Mouse (Mus musculus) CH12.LX (cell line): ENCODE results near the gene Fkbp3. TPM values are rescaled to one million over a fixed set of nuclear protein-coding genes. Genes with fewer than 3 reads are reported as not detected.

Experiments
- DNase-seq: peaks from one replicate; pipeline ENCODE4 v3.0.0-alpha.2; 2013; ENCODE audit errors: extremely low read depth
- H3K27ac ChIP-seq: 2 replicates; pipeline ENCODE4 v1.5.1; 2012; ENCODE audit warnings: low read depth, mild to moderate bottlenecking, control low read depth, moderate library complexity; ENCODE audit not compliant: insufficient read depth
- H3K27me3 ChIP-seq: replicated peaks from 2 replicates; pipeline ENCODE3; 2012; ENCODE audit warnings: inconsistent platforms
- H3K36me3 ChIP-seq, 2 experiments: replicated peaks in 1 of 2; 2 replicates each; pipeline versions ENCODE3 to v1.6.1; 2012; ENCODE audit warnings: inconsistent platforms in 1 of 2, low read length in 1 of 2, mild to moderate bottlenecking in 1 of 2, mixed read lengths in 1 of 2, moderate library complexity in 1 of 2; ENCODE audit not compliant: control insufficient read depth in 1 of 2, insufficient read depth in 1 of 2
- H3K4me1 ChIP-seq, 2 experiments: 2 replicates each; pipeline ENCODE4 v1.6.1; 2012; ENCODE audit warnings: inconsistent platforms in 1 of 2, moderate library complexity in 1 of 2; ENCODE audit not compliant: insufficient read depth in 2 of 2, control insufficient read depth in 1 of 2
- H3K4me2 ChIP-seq: 2 replicates; pipeline ENCODE4 v1.6.1; 2012; ENCODE audit warnings: low read depth, mild to moderate bottlenecking, control low read depth; ENCODE audit not compliant: poor library complexity, insufficient read depth, severe bottlenecking
- H3K4me3 ChIP-seq, 3 experiments: fragments of 150-350 bp in 1 of 3; sonication (generic) in 1 of 3; replicated peaks in 1 of 3; 2 replicates each; pipeline versions ENCODE3 to v1.5.1; 2011 to 2012; ENCODE audit warnings: low read depth in 2 of 3, low read length in 2 of 3, mild to moderate bottlenecking in 2 of 3, moderate library complexity in 2 of 3, control low read depth in 1 of 3, improper control_type of control experiment in 1 of 3, inconsistent platforms in 1 of 3, mixed read lengths in 1 of 3; ENCODE audit not compliant: poor library complexity in 1 of 3
- H3K79me2 ChIP-seq: replicated peaks from 2 replicates; pipeline ENCODE4 v1.6.1; 2012; ENCODE audit warnings: mild to moderate bottlenecking, moderate library complexity; ENCODE audit not compliant: control insufficient read depth, poor library complexity, insufficient read depth, severe bottlenecking; ENCODE audit errors: extremely low read depth
- H3K9ac ChIP-seq: 2 replicates; pipeline ENCODE4 v1.6.1; 2012; ENCODE audit warnings: low read depth, mild to moderate bottlenecking, control low read depth, moderate library complexity; ENCODE audit not compliant: insufficient read depth
- H3K9me3 ChIP-seq: replicated peaks from 2 replicates; pipeline ENCODE3; 2012; ENCODE audit warnings: low read length, inconsistent platforms, mixed read lengths
- CHD1 ChIP-seq: IDR thresholded peaks from 2 replicates; pipeline ENCODE4 v1.6.1; 2012; ENCODE audit warnings: low read depth, low read length, improper control_type of control experiment, inconsistent platforms
- CHD2 ChIP-seq: IDR thresholded peaks from 2 replicates; pipeline ENCODE4 v1.6.1; 2011; ENCODE audit warnings: low read length, improper control_type of control experiment
- CTCF ChIP-seq, 2 experiments: IDR thresholded peaks in 1 of 2; conservative IDR thresholded peaks in 1 of 2; 2 replicates each; pipeline ENCODE4 v1.5.1; 2011 to 2012; ENCODE audit warnings: low read depth in 2 of 2, low read length in 2 of 2, improper control_type of control experiment in 1 of 2, inconsistent platforms in 1 of 2, mild to moderate bottlenecking in 1 of 2, moderate library complexity in 1 of 2
- E2F4 ChIP-seq: IDR thresholded peaks from 2 replicates; pipeline ENCODE4 v1.6.1; 2011; ENCODE audit warnings: low read depth, low read length, improper control_type of control experiment; ENCODE audit not compliant: insufficient replicate concordance
- EP300 ChIP-seq: IDR thresholded peaks from 2 replicates; pipeline ENCODE4 v1.6.1; 2011; ENCODE audit warnings: low read length, improper control_type of control experiment
- GABPA ChIP-seq: IDR thresholded peaks from 2 replicates; pipeline ENCODE4 v1.6.1; 2012; ENCODE audit warnings: low read depth, low read length, improper control_type of control experiment, inconsistent platforms; ENCODE audit not compliant: insufficient replicate concordance
- IRF4 ChIP-seq: IDR thresholded peaks from 2 replicates; pipeline ENCODE4 v1.6.1; 2014; ENCODE audit warnings: low read depth, mild to moderate bottlenecking, inconsistent platforms, low read length, improper control_type of control experiment
- JUN ChIP-seq: IDR thresholded peaks from 2 replicates; pipeline ENCODE4 v1.6.1; 2011; ENCODE audit warnings: low read depth, mild to moderate bottlenecking, low read length, improper control_type of control experiment, moderate library complexity; ENCODE audit not compliant: insufficient read depth
- JUND ChIP-seq: conservative IDR thresholded peaks from 2 replicates; pipeline ENCODE4 v1.6.1; 2011; ENCODE audit warnings: low read depth, low read length, improper control_type of control experiment
- KAT2A ChIP-seq: IDR thresholded peaks from 2 replicates; pipeline ENCODE4 v1.6.1; 2012; ENCODE audit warnings: low read length, improper control_type of control experiment, inconsistent platforms; ENCODE audit not compliant: insufficient replicate concordance
- MAFK ChIP-seq: IDR thresholded peaks from 2 replicates; pipeline ENCODE4 v1.6.1; 2011; ENCODE audit warnings: low read length, improper control_type of control experiment; ENCODE audit not compliant: insufficient replicate concordance
- MAZ ChIP-seq: IDR thresholded peaks from 2 replicates; pipeline ENCODE4 v1.6.1; 2012; ENCODE audit warnings: low read depth, mild to moderate bottlenecking, inconsistent platforms, low read length, improper control_type of control experiment, moderate library complexity
- MXI1 ChIP-seq: IDR thresholded peaks from 2 replicates; pipeline ENCODE4 v1.6.1; 2011; ENCODE audit warnings: mild to moderate bottlenecking, low read depth, low read length, improper control_type of control experiment
- MYC ChIP-seq: IDR thresholded peaks from 2 replicates; pipeline ENCODE4 v1.6.1; 2011; ENCODE audit warnings: low read depth, mild to moderate bottlenecking, improper control_type of control experiment, low read length
- RAD21 ChIP-seq: IDR thresholded peaks from 2 replicates; pipeline ENCODE4 v1.6.1; 2011; ENCODE audit warnings: low read depth, mild to moderate bottlenecking, low read length, improper control_type of control experiment, moderate library complexity
- RCOR1 ChIP-seq: conservative IDR thresholded peaks from 2 replicates; pipeline ENCODE4 v1.6.1; 2012; ENCODE audit warnings: low read depth, mild to moderate bottlenecking, inconsistent platforms, low read length, improper control_type of control experiment
- SIN3A ChIP-seq: IDR thresholded peaks from 2 replicates; pipeline ENCODE4 v1.6.1; 2012; ENCODE audit warnings: low read length, improper control_type of control experiment, inconsistent platforms
- TBP ChIP-seq: conservative IDR thresholded peaks from 2 replicates; pipeline ENCODE4 v1.6.1; 2011; ENCODE audit warnings: low read depth, low read length, improper control_type of control experiment
- TCF12 ChIP-seq: IDR thresholded peaks from 2 replicates; pipeline ENCODE4 v1.6.1; 2014; ENCODE audit warnings: low read depth, mild to moderate bottlenecking, inconsistent platforms, low read length, improper control_type of control experiment
- UBTF ChIP-seq: IDR thresholded peaks from 2 replicates; pipeline ENCODE4 v1.6.1; 2012; ENCODE audit warnings: low read depth, mild to moderate bottlenecking, inconsistent platforms, low read length, improper control_type of control experiment, moderate library complexity
- USF2 ChIP-seq: conservative IDR thresholded peaks from 2 replicates; pipeline ENCODE4 v1.6.1; 2011; ENCODE audit warnings: low read depth, low read length, improper control_type of control experiment
- ZKSCAN1 ChIP-seq: IDR thresholded peaks from 2 replicates; pipeline ENCODE4 v1.6.1; 2012; ENCODE audit warnings: low read depth, inconsistent platforms, low read length, improper control_type of control experiment, borderline replicate concordance
- ZMIZ1 ChIP-seq: IDR thresholded peaks from 2 replicates; pipeline ENCODE4 v1.6.1; 2012; ENCODE audit warnings: low read depth, mild to moderate bottlenecking, inconsistent platforms, low read length, improper control_type of control experiment
- ZNF384 ChIP-seq: IDR thresholded peaks from 2 replicates; pipeline ENCODE4 v1.6.1; 2012; ENCODE audit warnings: low read depth, low read length, improper control_type of control experiment, inconsistent platforms
- dilution Hi-C: fragments of 300-500 bp; cut with MboI; formaldehyde crosslinking; loops from 2 replicates; pipeline ENCODE4 v1.14.3; 2020; ENCODE audit warnings: low sequenced_read_pairs; ENCODE audit not compliant: extremely low pct_unique_long_range_greater_than_20kb, extremely low pct_ligation_motif_present
- in situ Hi-C: fragments of 300-500 bp; cut with MboI; formaldehyde crosslinking; loops from 3 replicates; pipeline ENCODE4 v1.14.3; 2019; ENCODE audit warnings: low sequenced_read_pairs, low pct_ligation_motif_present, low pct_unique_long_range_greater_than_20kb, mixed read lengths
- polyA plus RNA-seq: library from polyadenylated mRNA; unstranded; fragments of >175 nt; gene quantifications from 2 replicates; pipeline ENCODE4 v1.2.1, GENCODE M21; 2012; ENCODE audit warnings: low read depth; ENCODE audit not compliant: insufficient read length
- total RNA-seq, 2 experiments: library from RNA; depleted of rRNA; stranded (reverse); fragments of 300-350 nt in 1 of 2; fragments of >200 nt in 1 of 2; gene quantifications; 2 replicates each; pipeline ENCODE4 v1.2.3; 2012 to 2014

Gene Fkbp3
- total and polyA plus RNA-seq, 3 experiments = 265 to 518 (median 350) TPM

GRCm38 (mm10) chr12:65108746-65109145 is 34.9 kb upstream of the Fkbp3 start:
- dilution Hi-C loops = no loop called here
- Histone ChIP-seq H3K36me3 (peaks cover 30 to 70% of the 10 kb centered on the region in 2 experiments), H3K4me1 (no peaks in the 10 kb centered on the region), H3K4me3 (no peak overlapping the region), H3K27me3 (no peaks in the 10 kb centered on the region), H3K9ac (no peak overlapping the region), H3K79me2 (peaks cover 6% of the 10 kb centered on the region; the same call in 1 of the 2 replicates), H3K27ac (no peak overlapping the region), H3K9me3 (no peaks in the 10 kb centered on the region), H3K4me2 (no peak overlapping the region)
- no peak for DNase-seq
- TF ChIP-seq E2F4 (no peak), ZKSCAN1 (no peak), RCOR1 (no peak), MAFK (no peak), UBTF (no peak), SIN3A (no peak), EP300 (no peak), USF2 (no peak), JUN (no peak), MAZ (no peak), GABPA (no peak), MXI1 (no peak), CTCF (conservative IDR thresholded peaks at IDR 0.05 in 1 of 2, IDR thresholded peaks at IDR 0.05 in 1 of 2; ENCODE audit: low read depth in 2 of 2, low read length in 2 of 2) (no peak), ZNF384 (no peak), IRF4 (no peak), TCF12 (no peak)
- in situ Hi-C loops = no loop called here

GRCm38 (mm10) chr12:65076906-65077305 is 3.1 kb upstream of the Fkbp3 start:
- H3K4me2 ChIP-seq = peak overlapping the region; percentile 57
- TF ChIP-seq MAFK (no peak), ZNF384 (no peak), KAT2A (no peak), CHD1 (no peak), MYC (no peak), JUND (no peak), UBTF (no peak), CHD2 (no peak), E2F4 (no peak), ZKSCAN1 (no peak), TCF12 (no peak), RAD21 (no peak), EP300 (no peak), MXI1 (no peak), TBP (no peak), JUN (no peak), ZMIZ1 (no peak)
- TF ChIP-seq, all 38 proteins: peak for 0
- dilution Hi-C loops = no loop called here
- in situ Hi-C loops = no loop called here
- peak overlapping the region; percentile 86; the same call in 1 of the 2 replicates for H3K9ac ChIP-seq
- peak overlapping the region; percentile 1 to 92 (median 39) for H3K4me3 ChIP-seq
- H3K27ac ChIP-seq = no peak overlapping the region
- DNase-seq = no peak
- H3K9me3 ChIP-seq = no peaks in the 10 kb centered on the region
- peaks cover 10 to 27% of the 10 kb centered on the region in 2 experiments for H3K36me3 ChIP-seq
- H3K4me1 ChIP-seq = peaks cover 4 to 18% of the 10 kb centered on the region in 2 experiments; a peak in 3 of 4 replicates
- no peaks in the 10 kb centered on the region for H3K27me3 ChIP-seq
- peaks cover 33% of the 10 kb centered on the region for H3K79me2 ChIP-seq
